Mouse (Mus musculus): ENCODE data around the gene Nat8f2. TPM values are rescaled to one million over a fixed set of nuclear protein-coding genes. Genes with fewer than 3 reads are reported as not detected.
A peak's percentile ranks its signal among the peaks of the same experiment; 100 is the strongest.
"Not testable (repeated sequence)": the region's sequence is repeated elsewhere in the genome, so short reads cannot be mapped to it uniquely, and the experiment has no call there.

Nat8f2 gene
- not detected in 2 replicates for polyA plus RNA-seq (2014; fragmentation: Nextera tagmentation; extraction: Ambion mirVana)

- not testable (repeated sequence) for ATAC-seq (replicated peaks; ENCODE audit: insufficient number of reproducible peaks, low FRiP score, low TSS enrichment); H3K36me3 ChIP-seq (ENCODE audit: control insufficient read depth, insufficient read depth, low read length); H3K27me3 ChIP-seq (ENCODE audit: control insufficient read depth, insufficient read depth, low read length); H3K27ac ChIP-seq (ENCODE audit: low read depth, low read length); H3K4me1 ChIP-seq (ENCODE audit: control insufficient read depth, insufficient read depth, low read length); H3K4me3 ChIP-seq (ENCODE audit: low read depth, low read length); H3K9ac ChIP-seq (ENCODE audit: low read depth, low read length); H3K4me2 ChIP-seq; H3K9me3 ChIP-seq (replicated peaks; ENCODE audit: control insufficient read depth, low read length)
- 90% methylated on average over 5 of the region's 5 CpGs for WGBS (ENCODE audit: insufficient replicate concordance)
These were observed at the start of gene Nat8f2 for GRCm38 (mm10) chr6:85869006-85869405. Nat8f2 (minus strand) TSS chr6:85869158.

- H3K27me3 ChIP-seq (ENCODE audit: control insufficient read depth, insufficient read depth, low read length); H3K4me1 ChIP-seq (ENCODE audit: control insufficient read depth, insufficient read depth, low read length); H3K4me2 ChIP-seq; H3K36me3 ChIP-seq (ENCODE audit: control insufficient read depth, insufficient read depth, low read length); H3K9me3 ChIP-seq (replicated peaks; ENCODE audit: control insufficient read depth, low read length); H3K4me3 ChIP-seq (ENCODE audit: low read depth, low read length); H3K9ac ChIP-seq (ENCODE audit: low read depth, low read length); ATAC-seq (replicated peaks; ENCODE audit: insufficient number of reproducible peaks, low FRiP score, low TSS enrichment); H3K27ac ChIP-seq (ENCODE audit: low read depth, low read length): not testable (repeated sequence)
- WGBS (ENCODE audit: insufficient replicate concordance): 93% methylated on average over 3 of the region's 3 CpGs
These were observed 49.4 kb upstream of the Nat8f2 start for GRCm38 (mm10) chr6:85918341-85918740.

GRCm38 (mm10) chr6:85916596-85916995 is 47.6 kb upstream of the Nat8f2 start:
- Histone ChIP-seq H3K9me3 (replicated peaks; ENCODE audit: control insufficient read depth, low read length) (no peaks in the 10 kb centered on the region), H3K27me3 (ENCODE audit: control insufficient read depth, insufficient read depth, low read length) (no peaks in the 10 kb centered on the region), H3K4me1 (ENCODE audit: control insufficient read depth, insufficient read depth, low read length) (peaks cover 7% of the 10 kb centered on the region), H3K27ac (ENCODE audit: low read depth, low read length) (peak overlapping the region; percentile 79), H3K36me3 (ENCODE audit: control insufficient read depth, insufficient read depth, low read length) (0 out of 2 replicates have a peak, but pooled peaks cover 2% of the 10 kb centered on the region), H3K9ac (ENCODE audit: low read depth, low read length) (peak overlapping the region; percentile 89), H3K4me2 (peak overlapping the region; percentile 83), H3K4me3 (ENCODE audit: low read depth, low read length) (peak overlapping the region; percentile 71)
- WGBS (ENCODE audit: insufficient replicate concordance): 79% methylated on average over 6 of the region's 6 CpGs
- ATAC-seq (replicated peaks; ENCODE audit: insufficient number of reproducible peaks, low FRiP score, low TSS enrichment): no peak

- Histone ChIP-seq H3K27ac (ENCODE audit: low read depth, low read length) (peak within 1 kb of the TSS; percentile 79), H3K4me2 (peak within 1 kb of the TSS; percentile 83), H3K9ac (ENCODE audit: low read depth, low read length) (peak within 1 kb of the TSS; percentile 89), H3K4me3 (ENCODE audit: low read depth, low read length) (peak within 1 kb of the TSS; percentile 71)
- 1% methylated on average over 53 of the region's 61 CpGs for WGBS (ENCODE audit: insufficient replicate concordance)
- H3K9me3 ChIP-seq (replicated peaks; ENCODE audit: control insufficient read depth, low read length); H3K36me3 ChIP-seq (ENCODE audit: control insufficient read depth, insufficient read depth, low read length); H3K4me1 ChIP-seq (ENCODE audit: control insufficient read depth, insufficient read depth, low read length); H3K27me3 ChIP-seq (ENCODE audit: control insufficient read depth, insufficient read depth, low read length): not testable (repeated sequence)
- ATAC-seq (replicated peaks; ENCODE audit: insufficient number of reproducible peaks, low FRiP score, low TSS enrichment): peak; percentile 95
These were observed 46.9 kb upstream of the Nat8f2 start, which contains the start of gene Nat8f1 for GRCm38 (mm10) chr6:85915539-85916513. Nat8f1 (minus strand) TSS chr6:85915687.

- peak overlapping the region; percentile 83 for H3K4me2 ChIP-seq
- no peaks in the 10 kb centered on the region for H3K27me3 ChIP-seq (ENCODE audit: control insufficient read depth, insufficient read depth, low read length)
- ATAC-seq (replicated peaks; ENCODE audit: insufficient number of reproducible peaks, low FRiP score, low TSS enrichment): no peak
- no peaks in the 10 kb centered on the region for H3K36me3 ChIP-seq (ENCODE audit: control insufficient read depth, insufficient read depth, low read length)
- peak overlapping the region; percentile 79 for H3K27ac ChIP-seq (ENCODE audit: low read depth, low read length)
- 5% methylated on average over 11 of the region's 11 CpGs for WGBS (ENCODE audit: insufficient replicate concordance)
- H3K4me3 ChIP-seq (ENCODE audit: low read depth, low read length): peak overlapping the region; percentile 71
- peak overlapping the region; percentile 89 for H3K9ac ChIP-seq (ENCODE audit: low read depth, low read length)
- no peaks in the 10 kb centered on the region for H3K9me3 ChIP-seq (replicated peaks; ENCODE audit: control insufficient read depth, low read length)
- H3K4me1 ChIP-seq (ENCODE audit: control insufficient read depth, insufficient read depth, low read length): peaks cover 7% of the 10 kb centered on the region
These were observed 46.2 kb upstream of the Nat8f2 start for GRCm38 (mm10) chr6:85915141-85915538.

- Histone ChIP-seq H3K9ac (ENCODE audit: low read depth, low read length) (no peak within 1 kb of the TSS), H3K27ac (ENCODE audit: low read depth, low read length) (no peak within 1 kb of the TSS), H3K4me3 (ENCODE audit: low read depth, low read length) (no peak within 1 kb of the TSS), H3K4me2 (no peak within 1 kb of the TSS), H3K9me3 (replicated peaks; ENCODE audit: control insufficient read depth, low read length) (no peaks in the 10 kb centered on the region), H3K36me3 (ENCODE audit: control insufficient read depth, insufficient read depth, low read length) (no peaks in the 10 kb centered on the region), H3K4me1 (ENCODE audit: control insufficient read depth, insufficient read depth, low read length) (peaks cover 7% of the 10 kb centered on the region), H3K27me3 (ENCODE audit: control insufficient read depth, insufficient read depth, low read length) (no peaks in the 10 kb centered on the region)
- no peak for ATAC-seq (replicated peaks; ENCODE audit: insufficient number of reproducible peaks, low FRiP score, low TSS enrichment)
- WGBS (ENCODE audit: insufficient replicate concordance): 77% methylated on average over 3 of the region's 3 CpGs
These were observed 42.6 kb upstream of the Nat8f2 start, which contains the start of gene Tprkb for GRCm38 (mm10) chr6:85911587-85911986. Tprkb (plus strand) TSS chr6:85911865.

- H3K4me1 ChIP-seq (ENCODE audit: control insufficient read depth, insufficient read depth, low read length): peaks cover under 1% of the 10 kb centered on the region; the same call in 1 of the 2 replicates
- no peaks in the 10 kb centered on the region for H3K36me3 ChIP-seq (ENCODE audit: control insufficient read depth, insufficient read depth, low read length)
- H3K4me2 ChIP-seq: no peak overlapping the region
- ATAC-seq (replicated peaks; ENCODE audit: insufficient number of reproducible peaks, low FRiP score, low TSS enrichment): no peak
- no peaks in the 10 kb centered on the region for H3K27me3 ChIP-seq (ENCODE audit: control insufficient read depth, insufficient read depth, low read length)
- no peaks in the 10 kb centered on the region for H3K9me3 ChIP-seq (replicated peaks; ENCODE audit: control insufficient read depth, low read length)
- no peak overlapping the region for H3K27ac ChIP-seq (ENCODE audit: low read depth, low read length)
- no peak overlapping the region for H3K9ac ChIP-seq (ENCODE audit: low read depth, low read length)
- 92% methylated on average over 1 of the region's 1 CpGs for WGBS (ENCODE audit: insufficient replicate concordance)
- H3K4me3 ChIP-seq (ENCODE audit: low read depth, low read length): no peak overlapping the region
These were observed 40.7 kb upstream of the Nat8f2 start for GRCm38 (mm10) chr6:85909704-85910103.

GRCm38 (mm10) chr6:85908341-85908740 is 39.4 kb upstream of the Nat8f2 start:
- ATAC-seq (replicated peaks; ENCODE audit: insufficient number of reproducible peaks, low FRiP score, low TSS enrichment): no peak
- no peak overlapping the region for H3K27ac ChIP-seq (ENCODE audit: low read depth, low read length)
- no peaks in the 10 kb centered on the region for H3K4me1 ChIP-seq (ENCODE audit: control insufficient read depth, insufficient read depth, low read length)
- H3K4me2 ChIP-seq: no peak overlapping the region
- H3K36me3 ChIP-seq (ENCODE audit: control insufficient read depth, insufficient read depth, low read length): no peaks in the 10 kb centered on the region
- H3K9me3 ChIP-seq (replicated peaks; ENCODE audit: control insufficient read depth, low read length): no peaks in the 10 kb centered on the region
- H3K9ac ChIP-seq (ENCODE audit: low read depth, low read length): no peak overlapping the region
- no peaks in the 10 kb centered on the region for H3K27me3 ChIP-seq (ENCODE audit: control insufficient read depth, insufficient read depth, low read length)
- H3K4me3 ChIP-seq (ENCODE audit: low read depth, low read length): no peak overlapping the region
- WGBS (ENCODE audit: insufficient replicate concordance): 68% methylated on average over 3 of the region's 3 CpGs
